Mouse (Mus musculus) MEL-GATA-1-ER (cell line): ENCODE measurements around the gene Sav1.
A peak's percentile ranks its signal among the peaks of the same experiment; 100 is the strongest.

ENCODE experiments used
- DNase-seq: peaks from one replicate; pipeline ENCODE4 v3.0.0-alpha.2; 2012; ENCODE audit warnings: low read depth; ENCODE audit errors: extremely low read depth

Sav1 gene

DNA sequence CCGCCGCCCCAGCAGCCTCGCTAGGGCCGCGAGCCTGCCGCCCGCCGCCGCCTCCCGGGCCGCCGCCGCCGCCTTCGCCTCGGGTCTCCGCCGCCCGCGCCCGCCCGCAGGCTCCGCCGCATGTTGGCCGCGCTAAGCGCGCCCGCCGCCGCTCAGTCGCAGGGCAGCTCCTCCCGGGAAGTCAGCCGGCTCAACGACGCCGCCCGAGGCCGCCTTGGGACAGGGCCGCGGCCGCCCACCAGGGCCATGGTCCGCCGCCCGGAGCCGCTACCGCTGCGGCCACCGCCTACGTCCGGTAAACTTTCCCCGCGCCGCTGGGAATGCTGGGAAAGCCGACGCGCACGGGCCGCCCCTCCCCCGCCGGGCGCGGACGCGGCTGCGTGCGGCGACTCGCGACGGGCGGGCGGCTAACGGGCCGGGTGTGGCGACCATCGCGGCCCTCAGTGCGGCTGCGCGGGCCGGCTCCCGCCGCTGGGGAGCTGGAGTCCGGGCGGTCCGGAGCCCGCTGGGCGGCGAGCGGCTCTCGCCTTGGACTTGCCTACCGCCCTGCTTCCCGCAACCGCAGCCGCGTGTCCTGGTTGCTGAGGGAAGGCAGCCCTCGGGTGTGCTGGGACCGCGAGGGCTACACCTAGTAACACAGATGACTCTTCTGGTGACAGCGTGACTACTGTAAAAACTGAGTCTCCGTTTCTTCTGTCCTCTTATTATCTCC, at the start of gene Sav1:
TSS of gene Sav1 (minus strand) at position 217 of the 712 bp plus-strand sequence.
- no peak for DNase-seq

DNA sequence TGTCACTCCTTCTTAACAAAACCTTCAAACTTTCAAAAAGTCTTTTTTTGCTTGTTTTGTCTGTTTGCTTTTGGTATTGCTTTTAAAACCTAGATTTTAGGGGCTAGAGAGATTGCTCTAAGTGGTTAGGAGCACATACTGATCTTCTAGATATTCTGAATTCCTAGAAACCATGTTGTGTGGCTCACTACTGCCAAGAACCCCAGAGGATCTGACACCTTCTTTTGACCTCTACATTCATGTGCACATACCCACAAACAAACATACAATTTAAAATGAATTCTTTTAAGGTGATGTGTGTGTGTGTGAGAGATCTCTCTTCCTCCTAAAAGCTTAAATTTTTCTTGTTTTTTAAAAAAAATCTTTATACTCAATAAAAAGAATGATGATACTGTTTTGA, 39.4 kb upstream of the Sav1 start:
- DNase-seq = no peak

DNA sequence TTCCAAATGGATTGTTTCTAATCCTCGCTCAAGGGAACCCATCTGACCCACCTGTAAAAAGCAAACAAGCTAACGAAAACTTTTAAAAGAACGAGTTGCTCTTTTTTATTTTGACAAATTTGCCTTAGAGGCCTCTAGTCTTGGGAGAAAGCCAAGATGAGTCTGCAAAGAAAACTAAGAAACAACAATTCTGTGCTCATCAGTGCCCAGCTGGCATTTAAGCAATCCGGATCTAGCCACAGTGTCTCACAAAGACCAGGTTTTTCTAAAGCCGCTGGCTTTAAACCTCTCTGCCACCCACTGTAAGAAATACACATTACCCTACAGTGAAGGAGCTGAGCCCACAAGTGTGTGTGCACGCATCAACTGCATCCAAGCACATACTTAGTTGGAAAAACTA, 38.6 kb upstream of the Sav1 start:
- DNase-seq = no peak

DNA sequence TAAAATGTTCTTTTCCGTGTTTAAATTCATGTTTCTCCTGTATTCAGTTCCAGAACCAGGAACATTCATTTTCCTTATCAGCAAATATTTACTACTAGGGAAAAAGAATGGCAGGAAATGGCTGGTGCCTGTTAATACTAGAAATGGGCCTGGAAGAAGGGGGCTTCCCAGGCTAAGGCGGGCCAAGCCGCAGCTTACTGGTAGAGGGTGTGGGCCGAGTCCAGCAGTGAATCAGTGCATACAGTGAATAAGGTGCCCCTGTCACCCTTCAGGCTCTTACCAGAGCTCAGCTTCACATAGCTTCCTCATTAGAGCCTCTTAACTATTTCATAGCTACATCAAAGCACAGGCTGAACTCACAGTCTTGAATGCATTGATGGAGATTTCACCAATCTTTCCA, 36.8 kb upstream of the Sav1 start:
- no peak for DNase-seq

DNA sequence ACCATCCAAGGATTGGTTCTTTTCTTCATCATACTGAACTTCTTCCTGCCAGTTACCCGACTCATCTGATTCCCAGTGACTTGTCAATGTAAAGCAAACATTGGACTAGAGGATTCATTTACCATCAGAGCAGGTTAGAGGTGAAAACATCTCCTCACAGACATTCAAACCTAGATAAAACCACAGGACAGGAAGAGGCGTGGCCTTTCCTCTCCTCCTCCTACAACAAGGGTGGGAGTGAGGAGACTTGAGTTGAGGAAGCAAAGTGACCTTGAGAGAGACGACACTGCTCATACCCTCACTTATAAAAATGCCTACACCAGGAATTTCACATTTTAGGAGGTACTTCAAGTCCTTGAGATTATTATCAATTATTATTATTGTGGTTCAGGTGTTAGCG, 31.4 kb upstream of the Sav1 start:
- peak; percentile 9 for DNase-seq

DNA sequence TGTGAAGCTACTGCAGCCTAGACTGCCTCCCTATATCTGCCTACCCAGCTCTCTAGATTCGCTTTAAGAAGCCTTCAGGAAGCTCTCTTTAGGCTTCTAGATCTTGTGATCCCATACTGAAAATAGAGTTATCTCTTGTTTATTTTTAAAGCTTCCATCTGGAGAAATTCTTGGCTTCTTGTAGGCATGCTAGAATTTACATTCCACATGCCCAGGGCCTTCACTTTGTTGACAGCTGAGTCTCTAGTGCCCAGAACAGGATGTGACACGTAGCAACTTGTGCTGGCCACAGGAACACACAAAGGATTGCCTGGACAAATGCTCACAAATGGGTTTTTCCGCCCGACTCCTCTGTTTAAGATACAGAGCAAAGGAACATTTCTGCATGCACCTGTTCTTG, 29.1 kb upstream of the Sav1 start:
- no peak for DNase-seq

DNA sequence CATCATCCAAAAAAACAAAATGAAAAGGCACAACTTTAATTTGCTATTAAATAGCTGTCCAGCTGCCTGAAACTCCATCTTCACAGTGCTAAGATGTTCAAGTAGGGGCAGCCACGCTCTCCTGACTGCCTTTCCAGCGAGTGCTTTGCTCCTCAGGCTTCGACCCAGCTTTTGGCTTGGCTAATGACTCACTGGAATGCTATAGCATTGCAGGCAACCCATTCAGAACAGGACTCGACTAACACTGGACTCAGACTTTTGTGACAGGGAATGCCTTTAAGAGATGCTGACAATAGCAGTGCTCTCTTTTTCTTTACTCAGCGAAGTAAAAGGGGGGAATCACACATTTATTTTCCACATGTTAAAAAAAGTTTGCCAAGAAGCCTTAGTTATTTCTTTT, 24.9 kb upstream of the Sav1 start:
- DNase-seq = no peak

DNA sequence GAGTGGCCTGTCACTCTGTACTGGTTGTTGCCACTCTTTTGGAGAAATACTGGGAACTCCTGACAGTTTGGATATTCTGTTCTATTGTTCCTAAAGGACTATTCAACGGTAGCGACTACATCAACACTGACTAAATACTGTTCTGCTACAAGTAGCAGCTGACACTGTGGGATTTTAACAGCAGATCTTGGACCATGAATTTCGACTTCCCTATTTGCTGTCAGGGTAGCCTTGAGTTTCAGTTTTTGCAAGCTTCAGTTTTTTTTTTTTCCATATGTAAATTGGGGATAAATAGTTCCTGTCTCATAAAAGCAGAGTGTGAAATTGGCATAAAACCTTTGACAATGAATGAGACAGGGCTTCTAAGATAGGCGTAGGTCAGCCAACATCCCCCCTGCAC, 23.6 kb upstream of the Sav1 start:
- DNase-seq = no peak

DNA sequence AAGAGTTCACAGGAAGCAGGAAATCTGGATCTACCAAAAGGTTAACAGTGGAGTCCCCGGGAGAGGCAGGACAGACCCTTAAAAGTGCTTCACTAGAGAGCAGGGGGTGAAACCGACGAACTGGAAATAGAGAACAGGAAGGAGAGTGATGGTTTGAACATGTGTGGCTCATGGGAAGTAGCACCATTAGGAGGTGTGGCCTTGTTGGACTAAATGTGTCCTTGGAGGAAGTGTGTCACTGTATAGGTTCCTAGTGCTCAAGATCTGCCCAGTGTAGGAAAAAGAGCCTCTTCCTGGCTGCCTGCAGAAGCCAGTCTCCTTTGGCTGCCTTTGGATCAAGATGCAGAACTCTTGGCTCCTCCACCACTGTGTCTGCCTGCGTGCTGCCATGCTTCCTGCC, 18.3 kb upstream of the Sav1 start:
- DNase-seq = no peak

DNA sequence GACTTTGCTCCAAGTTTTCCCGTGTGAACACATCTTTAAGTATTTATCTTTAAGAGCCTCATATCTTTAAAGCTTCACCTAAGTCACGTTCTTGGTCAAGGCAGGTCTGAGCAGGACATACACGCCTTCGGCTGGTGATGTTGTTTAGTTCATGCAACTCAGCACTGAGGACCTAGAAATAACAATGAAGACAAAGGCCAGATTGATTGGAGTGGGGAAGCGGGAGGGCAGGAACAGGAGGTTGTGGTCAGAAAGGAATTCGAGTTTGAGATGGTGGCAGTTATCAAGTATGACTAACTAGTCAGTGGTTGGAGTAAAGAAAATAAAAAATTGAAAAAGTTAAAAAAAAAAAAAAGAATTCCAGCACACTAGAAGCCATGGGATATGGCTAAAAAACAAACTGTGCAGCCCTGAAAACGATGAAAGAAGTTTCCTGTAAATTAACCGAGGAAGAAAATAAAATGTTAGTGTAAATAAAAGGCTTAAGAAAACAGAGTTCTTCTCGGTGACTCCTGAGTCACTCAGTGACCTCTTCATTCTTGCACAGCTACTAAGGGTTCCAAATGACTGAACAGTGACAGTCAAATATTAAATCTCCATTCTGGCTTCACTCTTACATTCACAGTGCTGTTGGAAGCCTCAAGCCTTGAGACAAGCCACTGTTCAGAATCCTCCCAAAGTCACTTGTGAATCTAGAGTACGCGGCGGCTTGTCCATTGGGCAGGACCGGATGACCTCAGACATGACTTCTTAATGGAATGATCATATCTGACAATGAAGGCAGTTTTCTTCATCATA, 11.6 kb upstream of the Sav1 start:
- no peak for DNase-seq

DNA sequence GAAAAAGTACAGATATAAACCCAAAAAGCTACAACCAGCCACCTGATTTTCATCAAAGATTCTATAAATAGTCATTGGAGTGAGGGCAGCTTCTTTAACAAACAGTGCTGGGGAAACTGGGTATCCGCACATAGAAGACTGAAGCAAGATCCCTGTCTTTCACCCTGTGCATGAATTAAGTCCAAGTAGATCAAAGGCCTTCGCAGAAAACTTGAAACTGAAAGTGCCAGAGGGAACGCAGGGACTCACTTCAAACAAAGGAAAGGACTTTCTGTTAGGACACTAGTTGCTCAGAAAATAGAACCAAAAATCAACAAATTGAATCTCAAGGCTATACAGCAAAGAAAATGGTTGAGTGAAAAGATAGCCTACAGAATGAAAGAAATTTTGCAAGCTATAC, 8.6 kb upstream of the Sav1 start:
- DNase-seq = no peak

DNA sequence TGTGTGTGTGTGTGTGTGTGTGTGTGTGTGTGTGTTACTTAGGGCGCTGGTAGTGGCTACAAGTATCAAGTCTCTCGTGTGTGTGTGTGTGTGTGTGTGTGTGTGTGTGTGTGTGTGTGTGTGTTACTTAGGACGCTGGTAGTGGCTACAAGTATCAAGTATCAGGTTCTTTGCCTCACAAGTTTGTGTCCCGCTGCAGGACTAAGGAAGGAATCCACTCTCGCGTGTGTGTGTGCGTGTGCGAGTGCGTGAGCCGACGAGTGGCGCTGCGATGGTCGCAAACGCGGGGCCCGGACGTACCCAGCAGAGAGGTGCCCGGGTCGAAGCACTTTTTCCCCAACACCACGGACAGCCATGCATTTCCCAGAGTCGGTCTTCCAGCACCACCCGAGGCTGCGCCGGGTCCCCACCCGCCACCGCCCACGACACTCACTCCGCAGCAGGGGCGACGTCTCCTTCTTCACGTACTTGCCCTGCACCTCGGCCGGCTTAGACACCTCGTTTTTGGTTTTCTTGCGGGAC, 500 bp downstream of the Sav1 start:
- DNase-seq = no peak

DNA sequence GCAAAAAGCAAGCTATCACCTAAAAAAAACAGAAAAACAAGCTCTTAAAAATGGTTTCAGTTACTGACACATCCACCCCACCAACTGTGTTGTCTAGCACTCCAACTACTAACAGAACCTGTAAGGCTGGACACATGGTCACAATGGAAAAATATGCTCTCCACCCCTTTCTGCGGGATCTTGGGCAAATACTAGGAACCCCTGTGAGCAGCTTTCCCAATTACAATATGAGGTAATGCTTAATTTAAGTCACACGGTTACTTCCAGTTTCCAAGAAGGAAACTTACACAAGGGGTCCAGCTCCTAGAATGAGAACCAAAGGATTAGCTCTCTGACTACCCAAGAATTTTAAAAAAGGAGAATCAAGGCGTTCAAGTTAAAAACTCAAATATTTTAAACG, 1.3 kb downstream of the Sav1 start:
- DNase-seq = no peak

DNA sequence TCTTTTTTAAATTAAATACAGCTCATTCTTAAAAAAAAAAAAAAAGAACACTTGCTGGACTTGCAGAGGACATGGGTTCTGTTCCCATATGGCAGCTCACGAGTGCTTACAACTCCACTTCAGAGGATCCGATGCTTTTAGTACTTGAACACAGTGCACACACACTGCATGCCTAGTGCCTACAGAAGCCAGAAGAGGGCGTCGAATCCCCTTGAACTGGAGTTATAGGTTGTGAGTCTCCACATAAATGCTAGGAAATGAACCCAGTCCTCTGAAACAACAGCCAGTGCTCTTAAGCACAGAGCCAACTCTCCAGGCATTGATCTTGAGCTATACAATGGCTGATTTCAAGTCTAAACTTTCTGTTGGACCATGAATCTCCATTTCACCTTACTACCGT, 3.9 kb downstream of the Sav1 start:
- no peak for DNase-seq

DNA sequence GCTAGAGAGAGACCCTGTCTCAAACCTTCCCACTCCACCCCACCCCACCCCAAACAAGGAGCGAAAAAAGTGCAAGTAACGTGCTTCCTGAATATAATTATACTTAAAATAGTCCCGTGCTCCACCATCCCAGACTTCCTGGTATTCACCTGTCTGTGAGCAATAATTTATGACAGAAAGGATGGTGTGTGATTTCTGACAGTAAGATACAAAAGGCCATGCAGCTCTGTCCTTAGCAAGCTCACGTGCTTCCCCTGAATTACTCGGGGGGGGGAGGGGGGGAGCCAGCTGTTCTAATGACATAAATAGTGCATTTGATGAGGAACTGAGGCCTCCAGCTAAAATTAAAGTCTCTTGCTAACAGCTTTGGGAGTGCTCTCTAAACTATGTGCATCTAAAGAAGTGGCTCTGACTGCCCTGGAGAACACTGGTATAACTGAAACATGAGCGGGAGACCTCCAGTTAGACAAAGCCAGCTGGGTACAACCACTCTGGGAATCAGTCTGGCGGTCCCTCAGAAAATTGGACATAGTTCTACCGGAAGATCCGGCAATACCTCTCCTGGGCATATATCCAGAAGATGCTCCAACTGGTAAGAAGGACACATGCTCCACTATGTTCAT, 9.3 kb downstream of the Sav1 start:
- DNase-seq = no peak

DNA sequence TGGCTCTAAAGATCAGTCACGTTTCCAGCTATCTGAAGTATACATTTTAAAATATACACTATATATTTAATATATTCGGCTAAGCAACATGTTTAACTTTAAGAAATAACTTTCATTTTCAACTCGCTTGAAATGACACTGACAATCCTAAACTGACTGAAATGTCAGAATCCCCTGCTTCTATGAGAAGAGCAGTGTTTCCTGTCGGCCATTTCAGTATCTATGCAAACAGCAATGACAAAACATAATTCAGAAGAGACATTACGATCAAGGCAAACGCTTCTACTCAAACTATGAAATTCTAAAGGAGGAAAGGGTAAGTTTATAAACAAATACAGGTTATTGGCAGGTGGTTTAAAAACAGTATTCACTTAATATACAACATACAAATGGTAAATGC, 10.1 kb downstream of the Sav1 start:
- DNase-seq = no peak

DNA sequence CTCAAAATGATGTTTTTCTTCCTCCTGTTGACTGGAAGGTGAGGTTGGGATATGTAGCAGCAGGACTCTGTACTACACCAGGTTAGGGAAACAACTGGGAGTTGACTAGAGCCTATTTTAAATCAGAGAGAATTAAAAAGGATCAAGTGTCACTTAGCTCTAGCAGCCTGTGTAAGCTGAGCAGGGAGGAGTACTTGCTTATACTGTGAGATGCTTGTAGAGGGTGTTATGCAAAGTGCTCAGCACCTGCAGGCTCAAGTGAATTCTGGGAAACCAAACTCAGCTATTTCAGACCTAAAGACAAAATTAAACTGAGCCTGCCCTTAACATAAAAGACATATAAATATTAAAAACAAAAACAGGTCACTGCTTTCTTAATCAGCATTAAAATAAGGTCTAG, 13.1 kb downstream of the Sav1 start:
- DNase-seq = no peak

DNA sequence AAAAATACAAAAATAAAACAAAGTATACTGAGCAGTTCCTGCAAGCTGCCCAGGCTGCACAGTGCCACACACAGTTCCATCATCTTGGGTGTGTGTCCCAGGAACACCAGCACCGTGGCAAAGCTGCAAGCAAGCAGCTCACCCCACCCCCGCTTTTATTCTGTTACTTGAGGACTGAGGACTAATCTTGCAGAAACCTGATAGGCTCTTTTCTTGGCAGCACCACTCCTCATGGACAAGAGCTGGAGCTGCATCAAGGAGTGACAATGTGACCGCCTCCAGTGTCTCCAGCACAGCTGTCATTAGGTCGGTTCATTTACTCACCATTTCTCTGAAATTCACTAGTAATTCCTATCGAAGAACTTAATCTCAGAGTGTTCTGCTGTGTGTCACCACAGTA, 18.6 kb downstream of the Sav1 start:
- DNase-seq = no peak

DNA sequence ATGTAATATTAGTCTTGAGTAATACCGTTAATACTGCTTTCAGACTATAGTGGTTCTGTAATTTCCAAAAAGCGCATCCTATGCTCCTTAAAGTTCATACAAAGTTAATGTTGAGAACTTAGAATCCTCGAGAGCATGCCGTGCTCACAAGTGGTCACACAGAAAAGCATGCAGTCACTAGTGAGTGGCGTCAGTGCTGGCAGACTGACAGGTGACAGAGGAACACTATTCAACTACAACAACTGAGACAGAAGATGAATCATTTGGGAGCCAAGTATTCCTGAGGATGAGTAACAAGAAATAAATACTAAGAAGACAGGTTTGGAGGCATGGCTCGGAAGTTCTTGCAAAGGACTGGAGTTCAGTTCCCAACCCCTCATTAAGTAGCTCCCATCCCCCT, 19.7 kb downstream of the Sav1 start:
- DNase-seq = no peak

DNA sequence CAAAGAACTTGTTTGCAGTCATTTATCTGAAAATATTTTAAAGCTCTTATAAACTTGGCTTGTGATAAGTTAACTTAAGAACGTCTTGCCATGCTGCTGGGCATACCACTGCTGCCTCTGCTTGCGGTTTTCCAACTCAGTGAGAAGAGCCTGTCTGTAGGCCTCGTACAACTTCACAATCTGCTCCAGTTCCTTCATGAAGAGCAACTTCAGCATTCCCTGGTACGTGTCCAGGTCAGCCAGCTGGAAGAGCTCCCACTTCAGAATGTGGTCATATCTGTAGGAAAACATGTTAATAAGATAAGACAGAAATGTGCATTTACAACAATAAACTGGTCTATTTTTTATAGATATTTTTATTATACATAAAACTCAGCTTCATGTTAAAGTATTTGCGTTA, 20.7 kb downstream of the Sav1 start:
- no peak for DNase-seq

DNA sequence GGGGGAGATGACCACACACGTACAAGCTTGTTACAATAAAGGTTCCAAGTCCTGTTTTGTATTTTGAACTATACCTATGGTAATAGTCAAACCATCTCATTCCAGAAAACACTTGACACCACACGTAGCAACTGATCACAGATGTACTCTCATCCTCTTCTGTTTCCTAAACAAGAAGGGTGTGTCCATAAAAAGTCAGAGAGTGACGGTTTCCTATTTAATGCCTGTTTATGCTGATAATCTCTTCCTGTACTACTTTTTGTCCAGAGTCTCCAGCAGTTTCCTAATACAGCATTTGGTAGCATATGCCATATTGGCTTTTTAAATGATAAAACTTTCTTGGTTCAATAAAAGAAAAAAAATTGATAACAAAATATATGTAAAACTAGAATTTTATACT, 21.2 kb downstream of the Sav1 start:
- no peak for DNase-seq

DNA sequence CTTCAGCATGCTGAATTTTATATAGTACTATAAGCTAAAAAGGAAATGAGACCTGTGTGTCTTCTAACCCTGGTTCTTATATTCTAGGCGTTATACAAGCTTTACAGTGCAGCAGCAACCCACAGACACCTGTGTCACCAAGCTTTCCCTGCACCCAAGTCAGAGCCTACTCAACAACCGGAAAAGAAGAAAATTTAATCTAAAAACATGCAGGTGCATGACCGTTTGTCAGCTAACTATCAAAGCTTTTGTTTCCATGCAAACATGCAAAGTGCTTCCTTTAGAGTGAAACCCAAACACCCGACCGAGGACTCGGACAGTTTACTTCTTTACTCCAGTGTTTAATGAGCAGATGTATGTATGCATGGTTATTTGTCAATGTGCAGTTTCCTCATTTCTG, 23.7 kb downstream of the Sav1 start:
- no peak for DNase-seq

DNA sequence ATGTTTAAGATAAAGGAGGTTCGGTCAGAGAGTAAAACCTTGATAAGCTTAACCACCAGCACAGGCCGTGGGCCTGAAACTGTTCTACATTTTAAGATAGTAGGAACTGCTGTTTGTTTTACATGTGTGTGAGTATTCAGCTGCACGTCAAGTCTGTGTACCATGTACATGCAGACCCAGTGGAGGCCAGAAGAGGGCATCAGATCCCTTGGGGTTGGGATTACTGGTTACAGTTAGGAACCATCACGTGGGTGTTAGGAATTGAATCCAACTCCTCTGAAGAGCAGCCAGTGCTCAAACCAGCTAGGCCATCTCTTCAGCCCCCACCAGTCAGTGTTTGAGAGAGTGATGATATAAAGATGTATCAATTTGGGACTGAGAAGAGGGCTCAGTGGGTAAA, 24.3 kb downstream of the Sav1 start:
- DNase-seq = peak; percentile 20
